Mouse (Mus musculus) left cerebral cortex, postnatal 36 days (tissue): ENCODE measurements at regions not wholly inside any gene's neighbourhood (a gene's known extent, or its start where the extent isn't known, plus 50 kb on each side); places are given as distances from the start of the nearest gene placed in this dataset.

Source experiments
- DNase-seq, 2 experiments: peaks; one replicate each; pipeline ENCODE4 v3.0.0; 2021 to 2022; ENCODE audit warnings: low spot score in 2 of 2, mixed read lengths in 1 of 2
- intact Hi-C: fragments of 180-260 bp; cut with DNase I; formaldehyde crosslinking; loops from one replicate; pipeline ENCODE4 v1.15.1; 2025

DNA sequence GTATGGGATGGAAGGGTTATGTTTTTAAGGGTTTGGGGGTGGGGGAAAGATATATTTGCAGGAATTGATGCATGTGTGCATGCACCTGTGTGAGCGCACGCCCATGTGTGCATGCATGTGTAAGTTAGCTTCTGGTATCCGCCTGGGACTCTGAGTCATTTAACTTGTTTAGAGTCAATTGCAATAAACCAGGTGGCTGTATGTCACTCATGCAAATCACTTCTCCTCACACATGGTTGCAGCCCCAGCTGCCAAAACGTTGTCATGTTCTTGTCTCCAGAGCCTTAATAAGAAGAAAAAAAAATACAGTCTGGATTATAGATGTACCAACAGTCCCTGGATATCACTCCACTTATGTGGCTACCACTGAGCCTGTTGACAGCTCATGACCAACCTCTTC is 155.3 kb upstream of the Rad23b start:
- DNase-seq = no peak
- intact Hi-C loops = no loop called here

DNA sequence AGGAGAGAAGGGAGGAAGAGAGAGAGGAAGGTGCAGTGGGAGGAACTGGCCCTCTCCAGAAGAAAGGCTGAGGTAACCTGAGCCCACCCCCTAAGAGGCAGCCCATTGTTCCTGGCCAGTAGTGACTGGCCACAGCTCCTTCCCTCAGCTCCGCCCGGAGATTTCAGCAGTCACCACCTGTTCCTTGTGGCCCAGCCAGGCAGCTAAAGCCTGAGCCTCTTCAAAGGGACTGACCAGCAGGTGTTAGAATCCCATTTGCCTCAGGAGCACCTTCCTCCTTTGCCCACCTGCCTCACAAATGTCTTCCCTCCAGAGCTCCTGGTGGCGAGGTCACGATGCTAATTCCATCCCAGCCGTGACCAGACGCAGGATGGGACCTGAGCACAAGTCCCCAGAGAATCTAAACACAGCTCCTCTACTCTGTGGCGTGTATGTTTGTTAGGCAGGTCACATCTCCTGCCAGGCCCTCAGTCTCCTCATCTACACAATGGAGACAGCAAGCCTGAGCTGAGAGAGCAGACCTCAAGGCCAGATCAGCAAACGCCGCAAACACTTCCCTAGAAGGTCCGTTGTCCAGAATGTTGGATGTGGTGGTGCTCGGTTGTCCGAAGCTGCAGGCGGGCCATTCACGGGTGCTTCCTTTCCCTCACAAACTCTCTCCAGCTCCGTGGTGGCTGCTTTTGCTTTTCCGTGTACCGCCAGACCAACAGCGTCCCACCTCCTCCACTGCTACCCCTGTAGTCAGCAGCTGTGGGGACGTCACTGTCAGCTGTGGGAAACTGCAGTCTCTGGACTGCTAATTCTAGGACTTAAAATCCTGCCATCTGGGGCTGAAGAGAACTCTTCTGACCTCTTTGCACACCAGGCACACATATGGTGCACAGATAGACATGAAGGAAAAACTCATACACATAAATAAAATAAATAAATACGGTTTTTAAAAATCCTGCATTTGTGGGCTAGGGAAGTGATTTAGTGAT is 145.8 kb upstream of the Rad23b start:
- no peak for DNase-seq
- intact Hi-C loops = no loop called here

DNA sequence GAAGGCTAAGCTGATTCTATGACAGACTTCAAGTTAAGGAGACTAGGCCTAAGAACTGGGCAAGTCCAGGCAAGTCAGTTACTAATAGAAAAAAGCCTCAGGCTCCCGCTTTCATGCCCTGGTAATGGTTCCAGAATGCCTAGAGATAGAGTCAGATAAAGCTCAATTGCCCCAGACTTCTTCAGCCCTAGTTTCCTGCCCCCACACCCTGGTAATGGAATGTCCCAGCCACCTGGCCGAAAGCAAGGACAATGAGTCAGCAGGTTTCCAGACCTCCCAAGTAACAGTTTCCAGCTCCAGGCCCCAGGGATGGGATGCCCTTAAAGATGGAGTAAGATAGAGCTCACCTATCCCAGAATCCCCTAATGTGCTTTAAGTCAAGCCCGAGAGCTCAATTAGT is 143.6 kb upstream of the Rad23b start:
- no peak for DNase-seq
- intact Hi-C loops = no loop called here

DNA sequence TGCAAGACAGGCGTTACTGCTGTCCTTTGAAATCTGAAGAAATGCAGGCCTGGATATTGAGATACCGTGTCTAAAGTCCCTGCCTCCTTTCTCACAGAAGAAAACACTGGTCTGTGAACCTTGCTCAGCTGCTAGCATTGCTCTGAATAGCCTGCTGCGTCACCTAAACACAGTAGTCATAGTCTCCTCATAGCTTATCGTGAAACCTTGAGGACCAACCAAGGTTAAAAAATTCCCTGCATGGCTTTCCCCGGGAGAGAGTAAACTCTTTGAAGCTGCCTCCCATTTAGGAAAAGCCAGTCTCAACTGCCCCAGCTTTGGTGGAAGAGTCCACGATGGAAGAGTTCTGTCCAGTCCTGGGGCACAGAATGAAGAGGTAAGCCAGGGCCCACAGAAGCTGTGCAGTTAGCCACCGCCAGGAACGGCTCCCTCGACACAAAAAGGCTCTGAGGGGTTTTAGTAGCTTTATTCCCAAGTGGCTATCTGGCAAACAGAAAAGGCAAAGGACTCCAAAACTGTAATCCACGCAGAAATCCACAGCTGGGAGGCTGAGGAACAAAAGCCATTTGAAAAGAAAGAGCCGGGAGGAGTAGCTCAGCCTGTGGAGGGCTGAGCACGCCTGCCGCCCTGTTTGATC is 142.0 kb upstream of the Rad23b start:
- intact Hi-C loops = no loop called here
- DNase-seq = no peak

DNA sequence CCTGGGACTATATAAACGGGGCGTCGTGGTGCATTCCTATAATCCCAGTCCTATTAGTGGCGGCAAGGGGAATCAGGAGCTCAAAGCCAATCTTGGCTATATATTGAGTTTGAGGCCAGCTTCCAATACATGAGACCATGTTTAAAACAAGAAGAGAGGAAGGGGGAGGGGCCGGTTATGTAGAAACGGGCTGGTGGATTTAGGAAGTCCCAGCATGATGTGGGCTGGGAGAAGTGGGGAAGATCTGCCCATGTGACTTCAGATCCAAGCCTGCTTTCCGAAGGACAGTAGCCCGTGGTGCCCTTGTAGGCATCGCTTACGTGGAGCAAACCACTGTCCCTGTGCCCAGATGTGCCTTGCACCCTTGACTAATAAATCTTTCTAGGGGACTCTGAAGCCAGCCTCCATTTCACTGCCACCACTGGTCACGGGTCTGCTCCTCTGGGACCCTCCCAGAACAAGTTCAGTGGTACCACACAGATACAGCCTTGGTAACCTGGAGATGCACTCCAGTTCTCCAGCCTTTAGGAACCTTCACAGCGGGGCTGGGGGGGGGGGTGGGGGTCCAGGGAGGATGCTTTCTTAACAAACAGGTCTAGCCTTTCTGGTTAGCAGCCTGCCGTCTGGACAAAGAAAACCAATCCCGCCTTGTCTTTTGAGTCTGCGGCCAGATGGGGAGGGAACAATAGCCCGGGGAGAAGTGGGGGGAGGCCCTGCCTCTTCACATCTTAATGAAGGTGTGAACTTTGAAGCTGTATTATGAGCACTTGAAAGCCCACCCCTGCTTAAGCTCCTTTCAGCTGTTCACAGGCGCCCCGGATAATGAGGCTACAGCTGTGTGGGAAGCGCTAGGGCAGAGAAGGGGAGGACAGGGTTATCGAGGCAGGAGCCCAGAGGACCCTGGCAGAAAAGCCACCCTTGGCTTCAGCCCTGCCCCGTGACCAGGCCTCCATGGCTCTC is 141.2 kb upstream of the Rad23b start:
- no peak for DNase-seq

DNA sequence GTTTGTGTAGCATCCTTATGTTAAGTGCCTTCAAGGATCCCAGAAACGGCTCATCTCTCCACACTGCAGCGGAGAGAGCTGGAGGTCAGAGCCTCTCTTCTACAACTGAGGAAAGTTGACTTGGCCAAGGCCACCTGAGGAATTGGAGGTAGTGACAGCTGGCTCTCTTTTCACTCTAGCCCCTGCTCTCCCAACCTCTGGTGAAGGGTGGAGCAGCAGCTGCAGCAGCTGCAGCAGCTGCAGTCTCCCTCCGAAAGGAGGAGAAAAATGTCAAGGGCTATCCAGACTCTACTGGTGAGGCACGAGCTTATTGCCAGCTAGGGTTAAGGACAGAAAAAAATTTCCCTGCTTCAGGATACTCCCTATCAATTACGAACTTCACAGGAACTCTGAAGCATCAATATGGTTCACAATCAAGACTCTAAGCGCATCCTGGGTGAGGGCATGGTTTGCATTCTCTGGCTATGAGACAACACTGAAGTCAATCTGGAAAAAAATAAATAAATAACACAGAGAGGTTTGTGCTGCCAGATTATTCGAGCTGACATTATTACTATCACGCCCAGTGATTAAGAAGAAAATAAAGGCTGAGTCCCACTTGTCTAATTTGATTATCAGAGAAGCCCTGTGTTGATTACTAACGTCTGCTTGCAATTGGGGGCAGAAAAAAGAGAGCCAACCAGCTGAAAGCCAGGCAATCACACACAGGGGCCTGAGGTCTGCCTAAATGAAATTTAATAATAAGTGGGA is 134.2 kb upstream of the Rad23b start:
- DNase-seq = no peak
- intact Hi-C loops = no loop called here

More for the DNA sequence above, 141.2 kb upstream of the Rad23b start:
- intact Hi-C loops = no loop called here

DNA sequence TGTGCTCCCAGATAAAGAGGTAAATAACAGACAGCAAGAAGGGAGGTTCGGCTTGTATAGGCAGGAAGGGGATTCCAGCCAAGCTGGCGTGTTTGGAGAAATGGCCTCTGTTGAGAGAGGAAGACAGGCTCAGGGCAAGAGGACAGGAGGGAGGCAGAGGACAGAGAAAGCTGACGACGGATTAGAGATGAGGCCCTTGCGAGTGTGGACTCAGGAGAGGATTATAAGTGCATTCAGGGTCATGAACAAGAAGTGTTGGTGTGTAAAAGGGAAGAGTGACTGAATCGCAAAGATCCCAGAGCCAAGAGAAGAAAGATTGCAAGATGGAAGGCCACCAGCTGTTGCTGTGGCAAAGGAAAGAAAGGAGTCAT is 133.7 kb upstream of the Rad23b start:
- no peak for DNase-seq
- intact Hi-C loops = no loop called here

DNA sequence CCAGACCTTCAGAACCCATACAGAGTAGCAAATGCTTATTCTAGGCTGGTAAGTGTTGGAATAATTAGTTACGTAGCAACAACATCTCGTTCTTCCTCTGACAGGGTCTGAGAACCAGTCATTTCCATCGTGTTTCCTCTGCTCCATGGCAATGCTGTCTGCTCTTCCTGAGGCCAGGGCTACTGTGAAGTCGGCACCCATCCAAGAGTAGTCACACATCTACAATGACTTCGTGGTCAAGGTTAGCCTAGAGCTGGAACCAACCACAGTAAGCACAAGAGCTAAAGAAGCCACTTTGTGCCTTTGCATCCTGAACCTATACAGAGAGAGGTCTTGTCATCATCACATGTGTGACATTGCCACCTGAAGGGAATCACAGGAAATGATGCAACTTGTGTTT is 124.1 kb upstream of the Rad23b start:
- DNase-seq = no peak
- intact Hi-C loops = no loop called here

DNA sequence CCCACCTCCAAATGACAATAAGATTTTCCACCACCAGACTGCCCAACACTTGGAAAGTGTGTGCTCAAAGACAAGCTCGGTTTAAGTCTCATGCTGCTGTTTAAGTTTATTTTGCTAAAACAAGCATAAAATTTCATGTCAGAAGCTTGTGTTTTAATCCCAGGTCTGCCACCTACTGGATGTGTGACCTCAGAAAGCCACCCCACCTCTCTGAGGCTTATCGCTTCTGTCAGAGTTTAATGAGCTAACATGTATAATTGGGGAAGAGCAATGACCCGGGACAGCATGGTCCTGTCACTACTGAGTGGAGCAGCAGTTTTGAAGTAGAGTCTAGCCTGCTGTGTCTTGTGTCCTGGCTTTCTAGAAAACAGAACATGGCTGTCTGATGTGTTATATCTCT is 122.4 kb upstream of the Rad23b start:
- intact Hi-C loops = no loop called here
- DNase-seq = no peak

DNA sequence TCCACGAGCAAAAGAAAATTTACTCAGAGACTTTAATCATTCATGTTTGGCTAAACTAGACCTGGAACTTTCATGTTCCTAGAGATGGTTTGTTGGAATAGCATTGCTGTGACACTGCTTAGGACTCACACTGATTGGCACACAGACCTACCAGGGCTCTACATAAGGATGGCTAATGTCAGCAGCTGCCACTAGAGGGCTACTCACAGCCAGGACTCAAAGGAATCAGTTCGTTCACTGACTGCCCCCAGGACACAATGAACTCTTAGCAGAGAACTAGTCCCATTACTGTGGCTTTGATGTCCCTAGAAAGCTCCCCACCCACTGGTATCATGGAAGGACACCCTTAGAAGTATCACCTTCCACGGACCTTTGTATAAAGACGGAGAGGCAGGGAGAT is 118.3 kb upstream of the Rad23b start:
- intact Hi-C loops = no loop called here

DNA sequence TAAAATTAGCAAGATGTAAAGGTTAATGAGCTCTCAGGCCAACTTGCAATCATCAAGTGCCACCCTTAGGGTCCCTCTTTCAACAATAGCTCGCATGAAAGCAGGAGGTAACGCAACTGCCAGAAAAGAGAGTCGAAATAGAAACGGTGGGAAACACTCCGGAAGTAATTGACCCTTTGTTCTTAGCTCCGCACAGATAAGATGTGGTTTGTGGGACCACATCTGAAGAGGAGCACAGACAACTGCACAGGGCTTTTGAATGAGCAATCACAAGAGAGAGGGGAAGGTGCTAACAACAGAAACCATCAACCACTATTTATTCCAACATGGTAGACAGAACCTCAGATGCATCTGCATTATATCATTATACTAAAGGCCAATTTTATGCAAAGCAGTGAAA is 112.0 kb upstream of the Rad23b start:
- no peak for DNase-seq
- intact Hi-C loops = no loop called here

More for the DNA sequence above, 118.3 kb upstream of the Rad23b start:
- no peak for DNase-seq

DNA sequence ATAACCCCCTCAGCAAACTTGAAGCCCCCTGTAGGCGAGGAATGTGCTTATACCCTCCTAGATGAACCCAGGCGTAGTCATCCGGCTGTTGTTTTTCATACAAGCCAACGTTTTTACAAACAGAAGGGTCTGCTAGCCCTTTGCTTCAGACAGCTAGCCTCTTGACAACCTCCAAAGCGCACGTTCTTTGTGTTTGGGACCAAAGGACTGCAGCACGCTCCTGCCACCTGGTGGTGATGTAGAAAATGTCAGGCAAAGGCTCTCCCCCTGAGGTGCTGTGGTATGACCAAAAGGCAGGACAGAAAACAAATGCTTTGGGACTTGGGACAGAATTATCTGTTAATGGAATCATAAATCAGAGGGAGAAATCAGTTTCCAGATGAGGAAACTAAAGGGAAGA is 109.4 kb upstream of the Rad23b start:
- intact Hi-C loops = loop anchor here (2.0 to 10.0 kb wide), 3 partner anchors 296 to 1356 kb away; partner anchors contain the start of gene Zfp462
- DNase-seq = peak; percentile 67 to 74

DNA sequence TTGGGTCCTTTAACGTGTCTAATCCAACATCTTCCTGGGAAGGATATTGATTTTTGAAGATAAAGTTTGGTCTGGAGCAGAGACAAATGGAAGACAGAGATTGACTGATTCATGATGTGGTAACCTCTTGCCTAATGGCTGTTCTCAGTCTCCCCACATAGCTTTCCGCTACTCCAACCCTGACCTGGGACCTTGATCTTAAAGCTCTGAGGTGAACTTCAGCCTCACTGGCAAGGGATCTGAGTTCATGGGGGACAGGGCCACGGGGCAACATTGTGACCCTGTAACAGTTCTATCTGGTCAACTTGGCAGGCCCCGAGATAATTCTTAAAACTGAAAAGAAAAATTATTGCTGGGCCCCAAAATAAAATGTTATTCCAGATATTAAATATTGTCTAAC is 107.5 kb upstream of the Rad23b start:
- no peak for DNase-seq
- intact Hi-C loops = loop anchor here (10.0 kb wide), 2 partner anchors 298 to 1308 kb away; partner anchors contain the start of gene Zfp462

DNA sequence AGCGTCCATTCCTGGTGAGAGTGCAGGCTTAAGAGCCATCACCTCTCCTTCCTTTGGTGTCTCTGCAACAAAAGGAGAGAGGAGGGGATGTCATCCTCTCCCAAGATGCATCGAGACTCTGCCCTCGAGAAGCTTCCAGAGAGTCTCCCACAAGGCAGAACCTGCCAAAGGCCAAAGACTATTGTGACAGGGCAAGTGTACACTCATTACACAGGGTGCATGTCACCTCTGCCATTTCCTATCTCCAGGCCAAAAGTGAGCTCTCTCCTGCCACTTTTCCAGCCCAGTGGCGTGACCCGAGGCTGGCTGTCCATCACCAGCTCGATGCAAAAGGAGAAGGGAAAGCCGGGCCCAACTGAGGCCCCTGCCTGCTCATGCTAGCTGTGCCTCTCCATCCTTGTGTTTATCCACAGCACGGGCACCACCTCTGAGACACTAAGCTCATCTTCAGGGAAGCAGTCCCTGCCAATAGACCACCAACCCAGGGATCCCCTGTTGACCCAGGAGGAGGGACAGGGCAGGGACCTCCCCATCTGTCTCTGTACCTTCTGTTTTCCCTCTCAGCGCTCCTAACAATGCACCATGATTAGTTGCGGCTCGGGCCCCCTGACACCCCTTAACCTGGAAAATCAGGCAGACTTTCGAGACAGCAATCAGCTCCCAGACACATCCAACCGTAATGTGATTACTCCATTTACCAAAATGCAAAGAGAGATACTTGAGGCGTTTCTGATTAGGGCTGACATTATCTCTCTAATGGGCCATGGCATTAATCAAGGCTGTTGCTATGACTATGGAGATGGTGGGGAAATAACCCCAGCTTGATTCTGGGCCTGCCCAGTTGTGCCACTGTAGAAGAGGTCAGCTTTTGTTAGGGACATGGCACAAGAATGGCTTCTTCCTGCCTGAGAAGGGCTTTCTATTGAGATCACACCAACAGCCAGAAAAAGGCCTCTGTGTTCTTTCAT is 106.5 kb upstream of the Rad23b start:
- no peak for DNase-seq
- intact Hi-C loops = loop anchor here (10.0 kb wide), 2 partner anchors 299 to 1309 kb away; partner anchors contain the start of gene Zfp462

DNA sequence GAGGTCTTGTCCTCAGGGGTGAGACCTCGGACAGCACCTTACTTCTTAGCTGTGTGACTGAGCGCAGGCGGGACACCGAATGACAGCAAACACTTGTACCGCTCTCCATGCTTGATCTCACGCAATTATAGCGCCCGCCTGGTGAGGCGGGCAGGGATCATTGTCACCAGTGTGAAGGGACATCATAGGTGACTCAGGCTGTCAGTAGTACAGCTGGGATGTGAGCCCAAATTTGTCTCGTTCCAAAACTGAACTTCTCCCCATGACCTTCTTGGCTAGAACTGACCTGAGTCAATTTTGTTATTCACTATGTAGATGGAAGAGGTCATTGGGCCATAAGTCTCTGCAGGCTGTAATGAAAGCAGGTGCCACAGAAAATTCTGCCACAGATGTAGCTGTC is 104.1 kb upstream of the Rad23b start:
- no peak for DNase-seq
- intact Hi-C loops = loop anchor here (10.0 kb wide), 2 partner anchors 301 to 1311 kb away; partner anchors contain the start of gene Zfp462

DNA sequence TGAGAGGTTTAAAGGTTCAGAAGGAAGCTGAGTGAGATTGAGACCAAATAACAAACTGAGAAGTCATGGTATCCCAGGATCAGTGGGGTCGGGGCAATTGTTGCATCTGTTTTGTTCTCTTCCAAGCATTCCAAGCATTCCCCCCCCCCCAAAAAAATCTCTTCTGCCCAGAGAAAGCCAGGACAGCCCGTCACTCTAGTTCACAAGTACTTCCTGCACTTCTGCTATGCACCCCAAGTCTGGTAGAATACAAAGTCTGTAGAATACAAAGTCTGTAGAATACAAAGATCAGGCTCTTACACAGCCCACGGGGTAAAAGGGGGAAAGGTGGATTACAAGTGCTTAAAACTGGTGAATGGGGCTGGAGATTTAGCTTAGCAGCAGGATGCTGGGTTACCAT is 99.5 kb upstream of the Rad23b start:
- DNase-seq = no peak
- intact Hi-C loops = no loop called here

DNA sequence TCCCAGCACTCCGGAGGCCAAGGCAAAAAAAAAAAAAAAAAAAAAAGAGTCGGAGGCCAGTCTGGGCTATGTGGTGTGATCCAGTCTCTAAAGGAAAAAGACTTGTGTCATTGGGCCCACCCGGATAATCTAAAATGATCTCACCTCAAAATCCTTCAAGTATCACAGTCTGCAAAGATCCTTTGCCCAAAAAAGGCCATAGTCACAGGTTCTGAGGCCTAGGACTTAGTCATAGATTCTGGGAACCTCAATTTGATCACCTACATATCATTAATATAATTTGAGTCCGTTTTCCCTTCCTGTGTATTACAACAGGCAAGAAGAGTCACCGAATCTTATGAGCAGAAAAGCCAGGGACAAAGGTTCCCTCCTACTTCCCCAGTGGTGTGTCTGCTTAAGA is 98.3 kb upstream of the Rad23b start:
- intact Hi-C loops = no loop called here
- no peak for DNase-seq

DNA sequence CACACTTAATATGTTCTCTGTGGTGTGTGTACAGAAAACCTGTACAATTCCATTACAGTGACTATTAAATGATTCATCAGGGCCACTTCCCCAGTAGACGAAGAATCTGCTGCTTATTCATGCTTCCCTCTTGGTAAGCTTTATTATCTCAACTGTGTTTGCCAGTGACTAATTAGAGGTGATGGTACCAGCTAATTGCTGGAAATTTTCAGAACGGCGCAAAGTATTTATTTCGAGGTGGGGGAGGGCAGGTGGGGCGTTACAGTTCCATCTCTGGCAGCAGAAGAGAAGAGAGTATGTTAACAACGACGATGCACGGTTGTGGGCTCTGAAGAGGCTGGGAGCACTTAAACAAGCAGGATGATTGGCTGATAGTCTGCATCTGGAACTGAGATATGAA is 96.1 kb upstream of the Rad23b start:
- intact Hi-C loops = no loop called here
- no peak for DNase-seq
